Mouse (Mus musculus) liver, embryonic 16.5 days (tissue): ENCODE data around the gene Cnih3. TPM values are rescaled to one million over a fixed set of nuclear protein-coding genes. Genes with fewer than 3 reads are reported as not detected.
A peak's percentile ranks its signal among the peaks of the same experiment; 100 is the strongest.

Source experiments
- ATAC-seq: fragments of 200-750 bp; cut with Nextera tagmentation; 2 replicates; pipeline ENCODE4 v1.8.0; 2017; ENCODE audit warnings: low read depth, mild to moderate bottlenecking, moderate number of reproducible peaks, moderate library complexity
- H3K27ac ChIP-seq: fragments of 300-500 bp; sonication (generic); 2 replicates; pipeline ENCODE4 v1.5.1; 2014; ENCODE audit warnings: mild to moderate bottlenecking, low read length
- H3K27me3 ChIP-seq: fragments of 300-500 bp; sonication (generic); 2 replicates; pipeline ENCODE4 v1.6.1; 2014; ENCODE audit warnings: low read depth, low read length, mixed read lengths; ENCODE audit not compliant: control insufficient read depth, insufficient read depth
- H3K36me3 ChIP-seq: fragments of 300-500 bp; sonication (generic); 2 replicates; pipeline ENCODE4 v1.6.1; 2014; ENCODE audit warnings: mild to moderate bottlenecking; ENCODE audit not compliant: control insufficient read depth, insufficient read depth
- H3K4me1 ChIP-seq: fragments of 300-500 bp; sonication (generic); 2 replicates; pipeline ENCODE4 v1.6.1; 2014; ENCODE audit warnings: low read depth, low read length, mixed read lengths; ENCODE audit not compliant: control insufficient read depth
- H3K4me2 ChIP-seq: fragments of 300-500 bp; sonication (generic); 2 replicates; pipeline ENCODE4 v1.6.1; 2014; ENCODE audit warnings: low read depth, low read length, mixed read lengths
- H3K4me3 ChIP-seq: fragments of 300-500 bp; sonication (generic); 2 replicates; pipeline ENCODE4 v1.5.1; 2014; ENCODE audit warnings: low read depth, mild to moderate bottlenecking, low read length
- H3K9ac ChIP-seq: fragments of 300-500 bp; sonication (generic); 2 replicates; pipeline ENCODE4 v1.6.1; 2014; ENCODE audit warnings: low read depth, low read length
- H3K9me3 ChIP-seq: fragments of 300-500 bp; sonication (generic); replicated peaks from 2 replicates; pipeline ENCODE4 v1.6.1; 2016; ENCODE audit warnings: low read length; ENCODE audit not compliant: control insufficient read depth
- WGBS: fragments of 180-500 bp; shearing (Covaris S2); extraction: QIAGEN DNeasy Blood & Tissue Kit; methylation state at CpG from one replicate; pipeline ENCODE4 v1.1.7; 2014; ENCODE audit not compliant: insufficient replicate concordance; 5-methylcytosine and 5-hydroxymethylcytosine counted together
- polyA plus RNA-seq: library from polyadenylated mRNA; unstranded; fragments of >200 nt; fragmentation: Nextera tagmentation; extraction: Ambion mirVana; gene quantifications from 2 replicates; pipeline ENCODE4 v1.2.1, GENCODE M21; 2015

Cnih3 gene
- polyA plus RNA-seq = not detected in 2 replicates

GRCm38 (mm10) chr1:181352367-181353199 lies at the start of gene Cnih3:
Gene Cnih3, plus strand, starts transcription at chr1:181352628.
- Histone ChIP-seq H3K9ac (no peak within 1 kb of the TSS), H3K4me1 (peaks cover 8% of the 10 kb centered on the region), H3K4me2 (peak within 1 kb of the TSS; percentile 71), H3K27me3 (peaks cover 81% of the 10 kb centered on the region), H3K27ac (no peak within 1 kb of the TSS), H3K9me3 (no peaks in the 10 kb centered on the region), H3K36me3 (no peaks in the 10 kb centered on the region), H3K4me3 (peak within 1 kb of the TSS; percentile 47)
- no peak for ATAC-seq
- under 1% methylated on average over 77 of the region's 78 CpGs for WGBS

DNA sequence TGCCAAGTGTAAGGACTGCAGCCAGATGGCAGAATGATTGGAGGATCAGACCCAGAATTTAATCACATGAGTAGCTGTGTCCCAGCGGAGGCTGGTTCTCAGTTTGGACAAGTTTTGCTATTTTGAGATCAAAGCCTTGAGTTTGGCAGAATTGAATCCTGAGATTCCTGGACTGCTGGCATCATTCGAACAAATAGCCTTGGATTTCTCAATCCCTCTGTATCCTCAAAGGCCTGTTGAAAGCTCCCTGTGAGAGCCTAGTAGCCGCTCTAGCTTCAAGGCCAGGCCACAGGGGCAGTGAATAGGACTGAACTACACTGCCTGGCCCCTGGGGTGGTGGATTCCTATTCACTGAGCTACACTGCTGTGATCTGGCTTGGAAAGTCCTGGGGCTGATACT lies 44.4 kb upstream of the Cnih3 start:
- ATAC-seq = no peak
- Histone ChIP-seq H3K27ac (no peak overlapping the region), H3K27me3 (no peaks in the 10 kb centered on the region), H3K9me3 (no peaks in the 10 kb centered on the region), H3K4me1 (peaks cover 11% of the 10 kb centered on the region), H3K9ac (no peak overlapping the region), H3K4me3 (no peak overlapping the region), H3K4me2 (no peak overlapping the region), H3K36me3 (no peaks in the 10 kb centered on the region)
- WGBS = 77% methylated on average over 3 of the region's 3 CpGs

- Histone ChIP-seq H3K36me3 (no peaks in the 10 kb centered on the region), H3K9ac (no peak overlapping the region), H3K27me3 (no peaks in the 10 kb centered on the region), H3K9me3 (no peaks in the 10 kb centered on the region), H3K4me1 (peaks cover 14% of the 10 kb centered on the region), H3K4me3 (no peak overlapping the region), H3K27ac (peak overlapping the region; percentile 42), H3K4me2 (no peak overlapping the region)
- 55% methylated on average over 5 of the region's 5 CpGs for WGBS
- peak; percentile 76 for ATAC-seq
Measured at GRCm38 (mm10) chr1:181310712-181311111, 41.7 kb upstream of the Cnih3 start.

GRCm38 (mm10) chr1:181312115-181313045 lies 40.0 kb upstream of the Cnih3 start:
- Histone ChIP-seq H3K27me3 (no peaks in the 10 kb centered on the region), H3K9ac (no peak overlapping the region), H3K4me1 (peaks cover 14% of the 10 kb centered on the region), H3K9me3 (no peaks in the 10 kb centered on the region), H3K4me3 (no peak overlapping the region), H3K4me2 (no peak overlapping the region), H3K27ac (peak overlapping the region; percentile 0; the same call in 1 of the 2 replicates), H3K36me3 (no peaks in the 10 kb centered on the region)
- no peak for ATAC-seq
- WGBS = 62% methylated on average over 15 of the region's 15 CpGs

GRCm38 (mm10) chr1:181313046-181313415 lies 39.4 kb upstream of the Cnih3 start:
- no peak overlapping the region for H3K4me2 ChIP-seq
- no peak overlapping the region for H3K27ac ChIP-seq
- no peak for ATAC-seq
- H3K9me3 ChIP-seq = no peaks in the 10 kb centered on the region
- H3K9ac ChIP-seq = no peak overlapping the region
- 79% methylated on average over 8 of the region's 8 CpGs for WGBS
- H3K4me1 ChIP-seq = peaks cover 14% of the 10 kb centered on the region
- no peaks in the 10 kb centered on the region for H3K27me3 ChIP-seq
- no peaks in the 10 kb centered on the region for H3K36me3 ChIP-seq
- no peak overlapping the region for H3K4me3 ChIP-seq

DNA sequence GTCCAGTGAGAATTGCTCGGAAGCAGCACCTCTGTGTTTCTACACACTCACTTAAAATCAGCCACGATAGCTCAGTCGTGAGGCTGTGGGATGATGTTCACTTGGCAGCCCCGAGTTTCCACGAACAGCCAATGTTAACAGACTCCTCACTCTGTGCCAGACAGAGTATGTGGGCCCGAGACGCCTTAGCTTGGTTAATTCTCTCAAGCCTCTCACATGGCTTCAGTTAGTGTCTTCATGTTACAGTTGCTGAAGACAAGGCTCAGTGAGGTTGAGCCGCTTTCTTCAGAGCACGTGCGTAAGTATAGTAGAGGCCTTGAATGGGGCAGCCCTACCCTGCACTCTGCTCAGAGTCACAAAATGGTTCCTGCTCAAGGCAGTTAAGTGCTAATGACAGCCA lies 38.1 kb upstream of the Cnih3 start:
- H3K4me3 ChIP-seq = no peak overlapping the region
- H3K36me3 ChIP-seq = no peaks in the 10 kb centered on the region
- WGBS = 79% methylated on average over 10 of the region's 10 CpGs
- H3K27ac ChIP-seq = no peak overlapping the region
- no peaks in the 10 kb centered on the region; the same call in 1 of the 2 replicates for H3K27me3 ChIP-seq
- H3K4me2 ChIP-seq = no peak overlapping the region
- peaks cover 14% of the 10 kb centered on the region for H3K4me1 ChIP-seq
- no peaks in the 10 kb centered on the region for H3K9me3 ChIP-seq
- H3K9ac ChIP-seq = no peak overlapping the region
- no peak for ATAC-seq

GRCm38 (mm10) chr1:181315350-181315749 lies 37.1 kb upstream of the Cnih3 start:
- H3K9ac ChIP-seq = no peak overlapping the region
- H3K4me1 ChIP-seq = peaks cover 11% of the 10 kb centered on the region
- no peaks in the 10 kb centered on the region for H3K9me3 ChIP-seq
- no peaks in the 10 kb centered on the region; the same call in 1 of the 2 replicates for H3K27me3 ChIP-seq
- no peak overlapping the region for H3K27ac ChIP-seq
- H3K4me2 ChIP-seq = no peak overlapping the region
- H3K36me3 ChIP-seq = no peaks in the 10 kb centered on the region
- 44% methylated on average over 3 of the region's 3 CpGs for WGBS
- H3K4me3 ChIP-seq = no peak overlapping the region
- no peak for ATAC-seq

DNA sequence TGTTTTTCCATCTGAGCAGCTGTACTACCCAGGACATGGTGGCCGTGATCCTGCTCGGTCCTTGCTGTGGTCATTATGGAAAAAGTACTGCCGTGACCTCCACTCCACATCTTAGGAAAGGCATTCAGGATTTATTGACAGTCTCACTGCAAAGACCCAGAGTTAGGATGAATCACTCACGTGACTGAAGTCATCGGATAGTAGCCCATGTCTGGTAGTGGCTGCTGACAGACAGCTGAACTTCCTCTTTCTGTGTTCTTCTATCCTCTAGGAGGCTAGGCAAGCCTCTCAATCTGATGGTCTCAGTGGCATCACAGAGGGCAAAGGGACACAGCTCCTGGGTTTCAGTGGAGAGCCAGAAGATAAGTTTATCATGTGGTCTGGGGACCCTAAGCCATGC lies 35.9 kb upstream of the Cnih3 start:
- Histone ChIP-seq H3K9ac (no peak overlapping the region), H3K27ac (no peak overlapping the region), H3K36me3 (no peaks in the 10 kb centered on the region), H3K4me1 (peaks cover 3% of the 10 kb centered on the region), H3K27me3 (no peaks in the 10 kb centered on the region; the same call in 1 of the 2 replicates), H3K9me3 (no peaks in the 10 kb centered on the region), H3K4me2 (no peak overlapping the region), H3K4me3 (no peak overlapping the region)
- WGBS = 37% methylated on average over 5 of the region's 5 CpGs
- no peak for ATAC-seq
